In genomic region chr19:44554861-44555590, GRCm38 (mm10) we compare ENCODE assay signal across 8 mouse cellular contexts. TPM values are rescaled to one million over a fixed set of nuclear protein-coding genes. Genes with fewer than 3 reads are reported as not detected.
DNase-seq lines count a peak whose midpoint lies in the region; ATAC-seq and TF ChIP-seq lines count a peak whose summit lies in the region.

Gene Ndufb8, minus strand, starts transcription at chr19:44555440.

- TF ChIP-seq POLR2A in bone marrow macrophage, adult 2 months (IDR thresholded peaks at IDR 0.05; ENCODE audit: borderline replicate concordance, low read depth, low read length): no peak
- TF ChIP-seq POLR2A in embryonic fibroblast, embryonic 13.5 days (IDR thresholded peaks at IDR 0.05; ENCODE audit: low read depth, low read length): peak; percentile 95

- H3K9me3 ChIP-seq in heart, embryonic 10.5 days: no peaks in the 10 kb centered on the region
- H3K9me3 ChIP-seq in kidney, embryonic 15.5 days (replicated peaks): no peaks in the 10 kb centered on the region

- H3K4me3 ChIP-seq in bone marrow macrophage, adult 2 months (ENCODE audit: insufficient read depth, low read length): peak within 1 kb of the TSS; percentile 96
- peak within 1 kb of the TSS; percentile 85 for H3K4me3 ChIP-seq in embryonic fibroblast, embryonic 13.5 days (ENCODE audit: insufficient read depth, low read length)
- peak within 1 kb of the TSS; percentile 90 for H3K4me3 ChIP-seq in heart, embryonic 10.5 days
- peak within 1 kb of the TSS; percentile 87 for H3K4me3 ChIP-seq in kidney, embryonic 15.5 days (replicated peaks)

- no peak for TF ChIP-seq CTCF in bone marrow macrophage, adult 2 months (IDR thresholded peaks at IDR 0.05; ENCODE audit: low read depth, low read length)
- no peak for TF ChIP-seq CTCF in embryonic fibroblast, embryonic 13.5 days (IDR thresholded peaks at IDR 0.05; ENCODE audit: borderline replicate concordance, insufficient read depth, low read length)

- H3K36me3 ChIP-seq in heart, embryonic 10.5 days: peaks cover 37% of the 10 kb centered on the region
- H3K36me3 ChIP-seq in kidney, embryonic 15.5 days: peaks cover 36% of the 10 kb centered on the region

- H3K4me2 ChIP-seq in kidney, embryonic 15.5 days: peak within 1 kb of the TSS; percentile 87

- peak within 1 kb of the TSS; percentile 88 for H3K9ac ChIP-seq in kidney, embryonic 15.5 days

- DNase-seq in A20 (ENCODE audit: low read depth, low spot score) (peak; percentile 94), liver (peak; percentile 95)
- peak; percentile 97 for DNase-seq in heart, embryonic 10.5 days (ENCODE audit: low spot score)
- peak; percentile 95 to 99 for DNase-seq in spleen, postnatal 4 days (ENCODE audit: low spot score in 2 of 2)

- under 1% methylated on average over 50 of the region's 50 CpGs for WGBS in heart, embryonic 10.5 days
- under 1% methylated on average over 50 of the region's 50 CpGs for WGBS in kidney, embryonic 15.5 days

- H3K27me3 ChIP-seq in heart, embryonic 10.5 days (ENCODE audit: insufficient read depth, poor library complexity, severe bottlenecking): no peaks in the 10 kb centered on the region
- H3K27me3 ChIP-seq in kidney, embryonic 15.5 days: 0 out of 2 replicates have a peak, but pooled peaks cover 15% of the 10 kb centered on the region

- H3K4me1 ChIP-seq in bone marrow macrophage, adult 2 months (ENCODE audit: control insufficient read depth, insufficient read depth, low read length): peaks cover 5% of the 10 kb centered on the region
- peaks cover 2% of the 10 kb centered on the region; the same call in 1 of the 2 replicates for H3K4me1 ChIP-seq in embryonic fibroblast, embryonic 13.5 days (ENCODE audit: control insufficient read depth, insufficient read depth, low read length)
- H3K4me1 ChIP-seq in heart, embryonic 10.5 days: peaks cover 13% of the 10 kb centered on the region; the same call in 1 of the 2 replicates
- peaks cover 25% of the 10 kb centered on the region for H3K4me1 ChIP-seq in kidney, embryonic 15.5 days

- peak; percentile 81 for ATAC-seq in kidney, embryonic 15.5 days (replicated peaks; ENCODE audit: low FRiP score)
- peak; percentile 91 for ATAC-seq in monocyte, adult 5-6 weeks (replicated peaks; ENCODE audit: insufficient number of reproducible peaks, low FRiP score, low TSS enrichment, poor library complexity, severe bottlenecking)

- H3K27ac ChIP-seq in bone marrow macrophage, adult 2 months (ENCODE audit: insufficient read depth, low read depth, low read length): peak within 1 kb of the TSS; percentile 69
- H3K27ac ChIP-seq in embryonic fibroblast, embryonic 13.5 days (ENCODE audit: insufficient read depth, low read length): no peak within 1 kb of the TSS
- H3K27ac ChIP-seq in heart, embryonic 10.5 days: peak within 1 kb of the TSS; percentile 97
- peak within 1 kb of the TSS; percentile 71 for H3K27ac ChIP-seq in kidney, embryonic 15.5 days

RNA-seq across cellular contexts. Expression of gene Ndufb8, which starts in this region (rescaled TPM):
- polyA plus RNA-seq in bone marrow macrophage, adult 2 months (2012; ENCODE audit: insufficient read depth, insufficient read length, missing spikeins): 148 and 173 TPM in 2 replicates
- polyA plus RNA-seq in embryonic fibroblast, embryonic 13.5 days (2011; ENCODE audit: insufficient read length, low read depth, missing spikeins): 118 and 135 TPM in 2 replicates
- polyA plus RNA-seq in heart, embryonic 10.5 days (2016; fragmentation: Nextera tagmentation; extraction: Ambion mirVana): 861 and 988 TPM in 2 replicates
- polyA plus RNA-seq in kidney, embryonic 15.5 days (2015; fragmentation: Nextera tagmentation; extraction: Ambion mirVana): 599 and 609 TPM in 2 replicates
- total RNA-seq in monocyte, adult 5-6 weeks (2017): 117 to 199 TPM (median 156 TPM) in 3 replicates
